Mouse (Mus musculus) urinary bladder, adult 2 months (tissue): ENCODE measurements at regions not wholly inside any gene's neighbourhood (a gene's known extent, or its start where the extent isn't known, plus 50 kb on each side); places are given as distances from the start of the nearest gene placed in this dataset.

ENCODE experiments used
- DNase-seq: peaks from one replicate; pipeline ENCODE4 v3.0.0; 2022; ENCODE audit warnings: low spot score

GRCm38 (mm10) chr9:46457945-46458344 is 138.2 kb upstream of the 4931429L15Rik start:
- no peak for DNase-seq

GRCm38 (mm10) chr9:46454807-46455610 is 135.2 kb upstream of the 4931429L15Rik start:
- DNase-seq = no peak

GRCm38 (mm10) chr9:46443191-46444095 is 123.7 kb upstream of the 4931429L15Rik start:
- DNase-seq = no peak

DNA sequence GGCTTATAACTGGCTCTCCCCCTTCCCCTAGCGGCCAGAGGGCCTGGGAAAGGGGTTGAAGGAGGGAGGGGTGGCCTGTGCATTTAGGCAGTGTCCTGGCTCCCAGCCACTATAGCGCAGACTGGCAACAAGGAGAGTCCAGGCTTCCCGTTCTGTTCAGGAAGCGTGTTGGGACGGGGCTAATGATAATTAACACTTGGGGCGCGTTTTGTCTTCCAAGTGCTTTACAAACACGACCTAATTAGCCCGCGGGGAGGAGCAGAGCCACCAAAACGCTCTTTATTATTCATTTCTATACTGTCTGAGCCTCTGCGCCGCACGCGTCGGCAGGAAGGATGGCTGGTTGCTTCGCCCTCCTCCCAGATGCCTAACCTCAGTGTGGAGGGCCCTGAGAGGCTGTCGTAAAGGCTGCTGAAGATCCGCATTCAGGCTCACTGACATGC is 123.0 kb upstream of the 4931429L15Rik start:
- no peak for DNase-seq

- no peak for DNase-seq
Measured at GRCm38 (mm10) chr9:46440226-46440625, 120.4 kb upstream of the 4931429L15Rik start.

DNA sequence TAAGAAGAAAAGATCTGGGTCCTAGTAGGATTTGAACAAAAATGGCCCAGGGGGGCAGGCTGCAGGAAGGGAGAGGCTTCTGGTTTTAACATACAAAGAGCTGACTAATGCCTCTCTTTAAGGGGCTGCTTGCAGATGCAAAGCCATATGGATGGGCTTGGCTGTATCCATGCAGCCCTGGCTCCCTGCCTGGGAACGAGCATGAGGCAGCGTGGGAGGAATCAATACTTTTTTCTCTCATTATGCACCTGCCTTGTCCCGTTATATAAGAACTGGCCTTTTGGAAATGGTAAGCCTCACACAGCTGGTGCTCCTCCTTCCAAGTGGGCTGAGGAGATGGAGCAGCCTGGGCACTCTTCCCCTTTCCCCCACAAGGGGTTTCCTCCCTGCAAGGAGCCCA is 114.9 kb upstream of the 4931429L15Rik start:
- DNase-seq = no peak

DNA sequence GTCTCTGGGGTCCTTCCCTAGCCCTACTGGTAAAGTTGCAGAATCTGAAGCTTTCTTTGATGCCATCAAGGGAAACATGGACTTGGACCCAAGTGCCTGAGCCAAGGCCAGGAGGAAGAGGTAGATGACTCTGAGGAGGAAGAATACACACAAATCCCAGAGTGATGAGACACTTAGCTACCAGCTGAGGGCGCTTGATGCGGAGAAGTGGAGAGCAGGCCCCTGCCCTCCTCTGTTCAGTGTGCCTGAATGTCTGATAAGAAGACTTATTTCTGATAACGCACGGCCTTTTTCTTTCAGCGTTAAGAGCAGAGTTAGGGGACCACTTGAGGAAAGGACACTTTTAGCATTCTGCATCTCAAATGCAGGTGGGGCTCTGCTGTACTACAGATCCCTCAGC is 113.9 kb upstream of the 4931429L15Rik start:
- no peak for DNase-seq

DNA sequence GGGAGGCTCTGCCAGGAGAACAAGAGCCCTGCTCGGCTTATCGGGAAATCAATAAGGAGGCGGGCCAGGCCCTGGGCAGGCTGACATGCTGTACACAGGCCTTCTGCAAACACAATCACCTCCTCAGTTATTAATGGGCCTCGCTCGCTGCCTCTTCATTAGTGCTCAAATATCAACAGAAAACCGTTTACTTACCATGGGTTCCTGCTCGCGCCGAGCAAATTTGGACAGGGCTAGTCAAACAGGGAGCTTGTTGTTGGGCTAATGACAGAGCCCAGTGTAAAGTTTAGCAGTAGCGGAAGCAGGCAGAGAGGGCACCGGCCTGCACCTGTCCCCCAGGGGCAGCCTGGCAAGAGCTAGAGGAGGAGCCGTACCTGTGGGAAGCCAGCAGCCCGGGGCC is 111.3 kb upstream of the 4931429L15Rik start:
- DNase-seq = no peak

DNA sequence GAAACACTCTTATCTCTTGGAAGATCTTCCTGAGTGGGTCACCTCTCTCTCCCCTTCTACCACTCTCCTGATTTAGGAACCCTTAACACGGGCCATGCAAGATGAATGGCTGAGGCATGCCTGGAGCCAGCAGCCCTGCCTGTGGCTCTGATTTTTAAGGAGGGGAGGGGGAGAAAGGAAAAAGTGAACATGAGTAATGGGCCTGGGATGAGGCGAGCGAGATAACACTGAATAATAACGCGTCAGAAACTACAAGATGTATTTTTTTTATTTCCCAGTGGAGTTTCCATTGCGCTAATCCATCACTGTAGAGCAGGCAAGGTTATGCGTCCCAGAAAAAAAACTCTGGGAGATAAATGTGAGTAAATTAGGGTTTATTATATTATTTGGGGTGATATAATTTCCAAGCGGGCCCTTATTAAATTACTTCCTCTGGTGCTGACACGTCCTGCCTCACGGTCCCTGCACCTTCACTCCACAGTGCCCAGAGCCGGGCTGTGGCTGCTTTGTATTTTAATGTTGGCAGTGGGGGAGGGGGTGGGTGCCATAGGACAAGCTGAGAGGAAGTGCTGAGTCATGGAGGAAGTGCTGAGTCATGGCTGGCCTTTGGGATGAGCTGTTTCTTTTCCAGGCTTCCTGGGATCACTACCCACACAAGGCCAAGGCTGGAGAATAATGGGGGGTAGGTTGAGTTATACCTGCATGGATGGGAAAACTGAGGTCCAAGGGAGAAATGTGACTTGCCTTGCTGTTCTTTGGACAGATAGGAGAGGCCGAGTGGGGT is 103.6 kb upstream of the 4931429L15Rik start:
- DNase-seq = no peak

DNA sequence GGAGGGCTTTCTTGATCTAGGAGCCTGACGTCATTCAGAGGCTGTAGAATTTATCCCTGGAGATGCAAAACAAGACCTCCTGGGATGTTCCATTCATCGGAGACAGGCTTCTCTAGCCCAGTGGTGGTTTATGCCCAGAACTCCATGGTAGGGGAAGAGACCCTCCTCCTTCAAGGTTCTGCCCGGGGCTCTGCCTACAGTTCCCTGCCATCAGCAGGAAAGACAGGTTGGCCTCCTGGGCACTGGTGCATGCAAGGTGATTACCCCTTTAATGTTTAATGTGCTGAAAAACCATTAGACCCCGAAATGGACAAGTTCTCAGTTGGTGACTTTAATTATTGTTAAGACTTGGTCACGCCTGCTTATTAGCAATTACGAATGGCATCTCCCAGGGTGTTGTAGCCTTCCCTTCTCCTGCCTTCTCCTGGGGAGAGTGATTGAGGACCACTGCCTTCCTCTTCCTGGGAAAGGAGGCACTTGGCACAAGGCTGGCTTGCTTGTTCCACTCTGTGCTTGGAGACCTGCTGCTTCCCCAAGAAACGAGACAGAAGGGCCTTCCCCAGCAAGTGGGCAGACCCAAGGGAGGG is 102.0 kb upstream of the 4931429L15Rik start:
- DNase-seq = no peak

- no peak for DNase-seq
Measured at GRCm38 (mm10) chr9:46411686-46412085, 91.9 kb upstream of the 4931429L15Rik start.

DNA sequence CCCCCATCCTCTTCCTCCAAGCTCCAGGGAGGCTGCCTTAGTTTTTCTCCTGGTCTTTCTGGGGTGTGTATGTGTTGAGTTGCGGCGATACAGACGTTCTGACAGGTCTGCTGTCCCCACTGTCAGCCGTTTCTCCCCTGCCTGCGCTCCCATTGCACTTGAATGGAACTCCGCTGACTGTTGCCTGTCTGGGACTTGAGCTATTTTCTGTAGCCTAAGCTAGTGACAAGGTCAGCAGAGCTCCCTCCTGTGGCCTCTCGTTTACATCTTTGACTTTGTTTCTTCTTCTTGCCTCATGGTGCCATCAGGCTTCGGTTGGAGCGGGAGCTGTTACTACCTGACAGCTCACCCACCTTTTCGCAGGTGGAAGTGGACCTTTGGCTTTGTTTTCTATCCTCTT is 89.0 kb upstream of the 4931429L15Rik start:
- no peak for DNase-seq

GRCm38 (mm10) chr9:46406606-46407005 is 86.8 kb upstream of the 4931429L15Rik start:
- no peak for DNase-seq

DNA sequence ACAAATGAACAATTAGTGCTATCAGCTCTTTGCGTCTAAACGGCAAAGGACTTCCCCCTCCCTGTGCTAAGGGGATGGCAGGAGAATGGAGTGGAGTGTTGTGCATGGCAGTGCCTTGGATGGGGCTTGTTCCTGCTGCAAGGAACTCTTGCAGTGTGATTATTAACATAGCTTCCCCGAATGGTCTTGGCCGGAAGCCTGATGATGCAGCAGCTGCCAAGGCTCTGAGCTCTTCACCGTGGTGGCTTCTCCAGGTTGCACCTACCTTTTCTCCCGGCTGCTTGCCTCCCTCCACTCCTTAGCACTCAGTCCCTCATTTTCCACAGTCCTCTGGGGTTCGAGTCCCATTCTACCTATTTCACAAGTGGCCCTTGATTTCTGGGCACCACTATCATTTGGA is 76.8 kb upstream of the 4931429L15Rik start:
- DNase-seq = no peak

GRCm38 (mm10) chr9:46395156-46395765 is 75.5 kb upstream of the 4931429L15Rik start:
- DNase-seq = no peak

DNA sequence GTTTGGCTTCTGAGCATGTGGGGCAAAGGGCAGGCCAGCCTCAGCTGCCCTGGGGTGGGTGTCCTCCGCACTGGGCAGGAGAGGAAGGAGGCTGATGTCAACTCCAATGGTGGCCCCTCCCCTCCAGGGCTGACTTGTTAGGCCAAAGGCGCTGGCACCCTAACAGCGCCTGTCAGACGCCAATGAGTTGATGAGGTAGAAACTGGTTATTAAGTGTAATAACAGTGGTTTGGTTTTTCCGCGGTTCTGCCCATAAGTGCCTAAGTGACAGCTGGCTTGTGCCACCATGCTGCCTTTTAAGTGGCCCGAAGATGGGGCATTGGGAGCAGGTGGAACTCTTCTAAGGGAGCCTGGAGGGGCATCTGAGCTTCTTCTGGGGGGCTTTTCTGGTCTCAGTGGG is 74.5 kb upstream of the 4931429L15Rik start:
- no peak for DNase-seq

DNA sequence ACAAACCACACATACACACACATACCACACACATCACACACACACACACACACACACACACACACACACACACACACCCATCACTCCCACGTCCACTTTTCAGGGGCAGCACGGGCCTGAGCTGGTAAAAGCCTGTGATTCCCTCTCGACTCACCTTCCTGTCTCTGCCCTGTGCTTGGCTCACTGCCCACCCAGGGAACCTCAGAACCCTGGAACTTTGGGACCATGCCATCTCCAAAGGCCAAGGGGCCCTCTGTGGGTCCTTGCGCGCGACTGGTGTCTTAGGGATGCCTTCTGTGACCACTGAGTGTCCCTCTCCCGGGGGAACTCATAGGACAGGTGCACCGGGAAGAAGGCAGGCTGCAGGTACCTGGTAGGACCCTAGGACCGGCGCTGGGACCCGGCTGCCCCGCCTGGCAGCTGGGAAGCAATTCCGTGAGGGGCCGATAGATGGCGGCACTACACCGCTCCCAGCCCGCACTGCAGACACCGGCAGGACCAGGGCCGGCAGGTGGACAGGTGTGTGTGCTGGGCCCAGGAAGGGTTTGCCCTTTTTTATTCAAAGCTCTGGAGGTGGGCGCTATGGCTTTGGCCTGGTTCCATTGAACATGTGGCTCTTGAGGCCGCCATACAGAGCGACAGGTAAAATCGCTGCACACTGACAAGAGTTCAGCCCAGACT is 73.0 kb upstream of the 4931429L15Rik start:
- DNase-seq = peak; percentile 51

DNA sequence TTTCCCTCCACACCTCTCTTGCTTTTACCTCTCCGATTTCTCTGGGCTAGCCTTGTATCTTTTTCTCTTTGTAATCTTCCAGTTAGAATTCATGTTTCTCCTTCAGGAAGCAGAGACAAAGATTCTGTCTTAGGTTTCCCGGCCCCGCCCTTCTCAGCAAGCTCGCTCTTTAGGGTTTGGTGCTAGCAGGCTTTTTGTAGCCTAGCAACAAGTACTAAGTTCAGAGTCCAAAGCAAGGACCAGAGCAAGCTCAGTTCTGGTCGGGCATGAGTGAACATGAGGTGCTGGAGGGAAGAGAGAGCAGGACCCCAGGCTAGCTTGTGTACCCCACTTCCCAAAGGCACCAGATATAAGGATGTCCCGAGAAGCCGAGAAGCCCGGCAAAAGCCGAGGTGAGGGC is 70.0 kb upstream of the 4931429L15Rik start:
- DNase-seq = no peak

DNA sequence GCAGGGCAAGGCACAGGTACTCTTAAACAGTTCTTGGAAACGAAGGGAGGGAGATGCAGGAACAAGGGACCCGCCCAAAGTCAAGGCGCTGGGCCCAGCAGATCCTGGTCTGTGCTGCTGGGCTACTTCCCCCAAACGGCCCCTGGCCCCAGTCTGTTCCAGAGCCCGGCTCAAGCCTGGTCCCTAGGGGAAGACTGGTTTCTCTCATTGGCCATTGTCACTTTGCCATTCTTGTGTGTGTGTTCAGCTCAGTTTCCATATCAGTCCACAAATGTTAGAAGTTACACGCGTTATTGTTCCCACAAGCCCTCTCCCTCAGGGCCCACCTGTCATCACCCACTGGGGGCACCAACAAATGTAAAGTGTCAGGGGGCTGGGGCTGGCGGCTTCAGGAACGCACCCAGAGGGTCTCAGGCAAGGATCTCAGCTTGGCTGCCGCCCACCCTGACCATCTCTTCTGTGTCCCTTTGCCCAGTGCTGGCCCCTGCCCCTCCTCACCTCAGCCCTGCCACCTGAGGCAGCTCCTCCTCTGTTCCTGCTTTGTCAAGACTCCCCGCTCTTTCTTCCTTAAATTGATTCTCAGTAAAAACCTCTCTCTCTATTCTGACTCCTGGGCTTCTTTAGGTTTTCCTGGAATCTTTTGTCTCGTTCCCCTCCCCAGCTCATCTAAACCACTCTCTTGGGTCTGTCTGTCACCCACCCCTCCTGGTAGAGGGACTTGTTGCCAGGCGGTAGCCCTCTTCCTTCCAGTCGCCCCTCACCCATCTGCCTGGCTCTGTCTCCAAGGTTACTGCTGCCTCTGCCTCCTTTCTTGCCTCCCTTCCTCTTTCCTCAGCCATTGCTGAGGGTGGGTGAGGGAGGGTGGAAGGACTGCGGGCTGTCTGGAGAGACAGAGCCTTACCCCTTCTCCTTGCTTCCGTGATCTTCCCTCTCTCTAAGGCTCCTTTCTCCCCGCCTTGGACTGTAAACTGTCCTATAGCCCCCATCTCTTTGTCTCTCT is 69.2 kb upstream of the 4931429L15Rik start:
- no peak for DNase-seq
